9 mouse cellular contexts compared by ENCODE assay signal in the genomic region with DNA sequence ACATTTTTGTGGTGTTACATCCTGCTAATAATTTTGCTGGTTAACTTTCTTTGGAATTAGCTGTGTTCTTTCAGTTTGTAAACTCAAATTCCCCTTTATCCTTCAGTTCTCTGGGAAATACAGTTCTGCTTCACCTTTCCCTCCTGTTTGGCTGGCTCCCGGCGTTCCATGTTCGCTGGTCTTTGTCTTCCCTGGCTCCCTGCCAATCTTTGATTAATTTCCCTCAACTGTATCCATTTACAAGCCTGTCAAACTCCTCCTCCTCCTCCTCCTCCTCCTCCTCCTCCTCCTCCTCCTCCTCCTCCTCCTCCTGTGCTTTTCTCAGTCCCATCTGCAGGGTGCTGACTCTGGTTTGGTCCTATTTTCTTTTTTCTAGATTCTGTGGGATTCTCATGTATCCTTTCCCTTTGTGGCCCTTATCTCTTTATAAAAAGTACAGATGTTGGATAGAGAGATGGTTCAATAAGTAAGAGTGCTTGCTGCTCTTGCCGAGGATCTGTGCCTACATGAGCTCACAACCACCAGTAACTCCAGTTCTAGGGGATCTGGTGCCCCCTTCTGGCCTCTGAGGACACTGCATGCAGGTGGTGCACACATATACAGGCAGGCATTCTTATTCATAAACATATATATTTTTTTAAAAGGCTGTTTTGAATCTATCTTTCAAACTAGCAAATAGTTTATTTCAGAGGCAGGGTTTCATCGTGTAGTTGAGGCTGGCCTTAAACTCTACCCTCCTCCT. TPM values are rescaled to one million over a fixed set of nuclear protein-coding genes. Genes with fewer than 3 reads are reported as not detected.
A peak's percentile ranks its signal among the peaks of the same experiment; 100 is the strongest.
DNase-seq lines count a peak whose midpoint lies in the region; ATAC-seq and TF ChIP-seq lines count a peak whose summit lies in the region.
"Had no signal": no experiment of that assay in that cellular context is flagged by ENCODE, and none has a peak within 500 bp of the region (broad histone marks: within the 10 kb centered on the region; RNA-seq: fewer than 3 reads in every experiment).

No protein-coding gene starts in this region.

- TF ChIP-seq POLR2A in MEL (IDR thresholded peaks at IDR 0.05; ENCODE audit: control insufficient read depth in 1 of 2, insufficient read depth in 1 of 2, low read depth in 1 of 2, low read length in 2 of 2, poor library complexity in 1 of 2), result no peak

- TF ChIP-seq RAD21 in MEL (IDR thresholded peaks at IDR 0.05; ENCODE audit: low read depth, low read length), result peak; percentile 39

- no peak overlapping the region for H3K4me3 ChIP-seq in hindbrain, embryonic 10.5 days
- no peak overlapping the region for H3K4me3 ChIP-seq in hindbrain, embryonic 16.5 days (ENCODE audit: low read length)
- no peak overlapping the region for H3K4me3 ChIP-seq in MEL (ENCODE audit: control insufficient read depth in 1 of 2, insufficient read depth in 1 of 2, low read depth in 2 of 2, low read length in 2 of 2)
- H3K4me3 ChIP-seq in midbrain, postnatal 0 days (ENCODE audit: low read depth, low read length), result no peak overlapping the region
- H3K4me3 ChIP-seq: embryonic facial prominence, embryonic 13.5 days had no signal

- H3K36me3 ChIP-seq in hindbrain, embryonic 10.5 days, result peaks cover 95% of the 10 kb centered on the region
- H3K36me3 ChIP-seq in hindbrain, embryonic 16.5 days (ENCODE audit: control insufficient read depth, insufficient read depth, low read length), result peaks cover 3% of the 10 kb centered on the region; the same call in 1 of the 2 replicates
- no peaks in the 10 kb centered on the region for H3K36me3 ChIP-seq in MEL (ENCODE audit: control insufficient read depth in 1 of 2, insufficient read depth in 2 of 2, low read length in 2 of 2)
- H3K36me3 ChIP-seq in midbrain, postnatal 0 days (ENCODE audit: insufficient read depth, low read length), result peaks cover 4% of the 10 kb centered on the region; the same call in 1 of the 2 replicates

- WGBS in hindbrain, embryonic 10.5 days, result 92% methylated on average over 5 of the region's 5 CpGs
- WGBS in hindbrain, embryonic 16.5 days, result 47% methylated on average over 5 of the region's 5 CpGs
- 60% methylated on average over 5 of the region's 5 CpGs for WGBS in midbrain, postnatal 0 days

- peaks cover 13% of the 10 kb centered on the region; the same call in 1 of the 2 replicates for H3K9me3 ChIP-seq in hindbrain, embryonic 10.5 days
- H3K9me3 ChIP-seq in hindbrain, embryonic 16.5 days (ENCODE audit: control insufficient read depth, low read length), result peaks cover 2% of the 10 kb centered on the region; the same call in 1 of the 2 replicates
- H3K9me3 ChIP-seq in MEL (replicated peaks; ENCODE audit: insufficient read depth, low read length), result no peaks in the 10 kb centered on the region
- no peaks in the 10 kb centered on the region for H3K9me3 ChIP-seq in midbrain, postnatal 0 days (ENCODE audit: low read length)
- H3K9me3 ChIP-seq: embryonic facial prominence, embryonic 13.5 days had no signal

- TF ChIP-seq EP300 in MEL (IDR thresholded peaks at IDR 0.05; ENCODE audit: low read depth in 1 of 2, low read length in 2 of 2), result no peak

- DNase-seq in hindbrain, embryonic 10.5 days (ENCODE audit: low spot score), result peak; percentile 47
- DNase-seq in A20 (ENCODE audit: low read depth, low spot score) (peak; percentile 76), MEL (ENCODE audit: low read depth, low spot score) (peak; percentile 65)
- DNase-seq in embryo, embryonic 10.5 days (ENCODE audit: low spot score), result peak; percentile 64
- DNase-seq in kidney, postnatal 14 days, result peak; percentile 45
- DNase-seq in midbrain, postnatal 0 days (ENCODE audit: low spot score), result peak; percentile 64

- no peak overlapping the region for H3K9ac ChIP-seq in hindbrain, embryonic 16.5 days (ENCODE audit: low read depth, low read length)
- H3K9ac ChIP-seq in MEL (ENCODE audit: control insufficient read depth, low read depth, low read length, poor library complexity, severe bottlenecking), result no peak overlapping the region
- H3K9ac ChIP-seq in midbrain, postnatal 0 days (replicated peaks; ENCODE audit: low read length, poor library complexity, severe bottlenecking), result no peak overlapping the region
- H3K9ac ChIP-seq: embryonic facial prominence, embryonic 13.5 days had no signal

- no peak for ATAC-seq in hindbrain, embryonic 16.5 days
- no peak for ATAC-seq in midbrain, postnatal 0 days (ENCODE audit: low FRiP score)
- no peak for ATAC-seq in erythroblast, adult 5-6 weeks (replicated peaks; ENCODE audit: low FRiP score, poor library complexity, severe bottlenecking)

- no peaks in the 10 kb centered on the region for H3K4me1 ChIP-seq in hindbrain, embryonic 10.5 days (replicated peaks)
- H3K4me1 ChIP-seq in hindbrain, embryonic 16.5 days (ENCODE audit: control insufficient read depth, insufficient read depth, low read depth, low read length), result no peaks in the 10 kb centered on the region
- no peaks in the 10 kb centered on the region for H3K4me1 ChIP-seq in MEL (ENCODE audit: control insufficient read depth in 1 of 2, insufficient read depth in 2 of 2, low read length in 2 of 2)
- H3K4me1 ChIP-seq in midbrain, postnatal 0 days (ENCODE audit: insufficient read depth, low read length), result no peaks in the 10 kb centered on the region
- H3K4me1 ChIP-seq: embryonic facial prominence, embryonic 13.5 days had no signal

- no peaks in the 10 kb centered on the region for H3K27me3 ChIP-seq in hindbrain, embryonic 10.5 days (ENCODE audit: insufficient read depth, poor library complexity, severe bottlenecking)
- H3K27me3 ChIP-seq in hindbrain, embryonic 16.5 days (replicated peaks; ENCODE audit: control insufficient read depth, insufficient read depth, low read length), result no peaks in the 10 kb centered on the region
- H3K27me3 ChIP-seq in MEL (ENCODE audit: control insufficient read depth in 1 of 2, insufficient read depth in 2 of 2, low read length in 2 of 2), result no peaks in the 10 kb centered on the region
- no peaks in the 10 kb centered on the region for H3K27me3 ChIP-seq in midbrain, postnatal 0 days (ENCODE audit: insufficient read depth, low read length)
- H3K27me3 ChIP-seq: embryonic facial prominence, embryonic 13.5 days had no signal

- no peak overlapping the region for H3K4me2 ChIP-seq in hindbrain, embryonic 16.5 days (ENCODE audit: low read length)
- no peak overlapping the region for H3K4me2 ChIP-seq in midbrain, postnatal 0 days (ENCODE audit: low read depth, low read length, poor library complexity, severe bottlenecking)
- H3K4me2 ChIP-seq: embryonic facial prominence, embryonic 13.5 days had no signal

- H3K27ac ChIP-seq in hindbrain, embryonic 10.5 days, result no peak overlapping the region
- H3K27ac ChIP-seq in hindbrain, embryonic 16.5 days (ENCODE audit: low read depth, low read length), result no peak overlapping the region
- H3K27ac ChIP-seq in MEL (ENCODE audit: control insufficient read depth, low read depth, low read length), result no peak overlapping the region
- no peak overlapping the region for H3K27ac ChIP-seq in midbrain, postnatal 0 days (ENCODE audit: low read depth, low read length)
- H3K27ac ChIP-seq: embryonic facial prominence, embryonic 13.5 days had no signal

- H3K79me2 ChIP-seq in MEL (ENCODE audit: control insufficient read depth, insufficient read depth, low read length, poor library complexity), result no peaks in the 10 kb centered on the region

- peak; percentile 65 to 68 (median 66) for TF ChIP-seq CTCF in MEL (IDR thresholded peaks at IDR 0.05 in 2 of 3, conservative IDR thresholded peaks at IDR 0.05 in 1 of 3; ENCODE audit: control insufficient read depth in 1 of 3, insufficient read depth in 1 of 3, low read depth in 2 of 3, low read length in 3 of 3, poor library complexity in 1 of 3, severe bottlenecking in 1 of 3)
- peak; percentile 78 for TF ChIP-seq CTCF in midbrain, postnatal 0 days (IDR thresholded peaks at IDR 0.05)

TF ChIP-seq in MEL, 35 proteins besides CTCF, POLR2A, EP300 and RAD21:
- peak; percentile 41 for TF ChIP-seq SMC3 (IDR thresholded peaks at IDR 0.05; ENCODE audit: low read depth, low read length)
- no peak for TF ChIP-seq MAZ (IDR thresholded peaks at IDR 0.05; ENCODE audit: low read depth, low read length)

RNA-seq across cellular contexts. Expression of a gene that starts 13.6 kb away (rescaled TPM):
- 25.9 and 27.9 TPM in 2 replicates for polyA plus RNA-seq in hindbrain, embryonic 10.5 days (2016; fragmentation: Nextera tagmentation; extraction: Ambion mirVana)
- polyA plus RNA-seq in hindbrain, embryonic 16.5 days (2015; fragmentation: Nextera tagmentation; extraction: Ambion mirVana), result 45.8 and 51.0 TPM in 2 replicates
- 5.6 and 7.4 TPM in 2 replicates for total RNA-seq in MEL (2012; rRNA removed)
- polyA plus RNA-seq in MEL (2012; ENCODE audit: insufficient read depth in 1 of 2, insufficient read length in 2 of 2, low read depth in 1 of 2, low replicate concordance in 2 of 2, missing spikeins in 1 of 2), result 1 to 10 TPM in 1 of 2 experiments, not detected in 1; 9.9 TPM
- 26.9 and 52.7 TPM in 2 replicates for total RNA-seq in midbrain, postnatal 0 days (2014; rRNA removed)
- 33.9 and 36.9 TPM in 2 replicates for polyA plus RNA-seq in midbrain, postnatal 0 days (2015; fragmentation: Nextera tagmentation; extraction: Ambion mirVana)
- total RNA-seq in erythroblast, adult 5-6 weeks (2015; ENCODE audit: low replicate concordance), result 2.7 and 23.4 TPM in 2 replicates
- total RNA-seq in erythroblast, adult 5-6 weeks (2017; ENCODE audit: low replicate concordance), result 0.84 and 2.5 TPM in 2 replicates
